Mouse (Mus musculus) forebrain, postnatal 0 days (tissue): ENCODE measurements at regions not wholly inside any gene's neighbourhood (a gene's known extent, or its start where the extent isn't known, plus 50 kb on each side); places are given as distances from the start of the nearest gene placed in this dataset.
"Not testable (repeated sequence)": the region's sequence is repeated elsewhere in the genome, so short reads cannot be mapped to it uniquely, and the experiment has no call there.

ENCODE experiments used
- ATAC-seq: fragments of 200-750 bp; cut with Nextera tagmentation; 2 replicates; pipeline ENCODE4 v1.8.0; 2017; ENCODE audit warnings: mild to moderate bottlenecking, moderate library complexity
- DNase-seq: peaks from one replicate; pipeline ENCODE4 v3.0.0-alpha.2; 2015
- H3K27ac ChIP-seq: fragments of 300-500 bp; sonication (generic); 2 replicates; pipeline ENCODE4 v1.5.1; 2014; ENCODE audit warnings: low read depth, mild to moderate bottlenecking, antibody characterized with exemption, low read length, moderate library complexity, mixed read lengths
- H3K27me3 ChIP-seq: fragments of 300-500 bp; sonication (generic); 2 replicates; pipeline ENCODE4 v1.6.1; 2014; ENCODE audit warnings: mild to moderate bottlenecking, low read length, mixed read lengths; ENCODE audit not compliant: insufficient read depth
- H3K36me3 ChIP-seq: fragments of 300-500 bp; sonication (generic); 2 replicates; pipeline ENCODE4 v1.6.1; 2014; ENCODE audit warnings: mild to moderate bottlenecking, moderate library complexity; ENCODE audit not compliant: insufficient read depth
- H3K4me1 ChIP-seq: fragments of 300-500 bp; sonication (generic); 2 replicates; pipeline ENCODE4 v1.6.1; 2014; ENCODE audit warnings: antibody characterized with exemption; ENCODE audit not compliant: insufficient read depth
- H3K4me2 ChIP-seq: fragments of 300-500 bp; sonication (generic); 2 replicates; pipeline ENCODE4 v1.6.1; 2014; ENCODE audit warnings: low read depth, mild to moderate bottlenecking, moderate library complexity
- H3K4me3 ChIP-seq: fragments of 300-500 bp; sonication (generic); 2 replicates; pipeline ENCODE4 v1.5.1; 2014; ENCODE audit warnings: low read depth, low read length, mixed read lengths
- H3K9ac ChIP-seq: fragments of 300-500 bp; sonication (generic); 2 replicates; pipeline ENCODE4 v1.6.1; 2014; ENCODE audit warnings: mild to moderate bottlenecking
- H3K9me3 ChIP-seq: fragments of 300-500 bp; sonication (generic); 2 replicates; pipeline ENCODE4 v1.6.1; 2016; ENCODE audit warnings: low read length
- CTCF ChIP-seq: sonication (generic); IDR thresholded peaks from 2 replicates; pipeline ENCODE4 v1.5.1; 2016; ENCODE audit warnings: antibody characterized with exemption, control low read depth, low read depth
- whole genome bisulfite sequencing: fragments of 180-500 bp; shearing (Covaris S2); extraction: QIAGEN DNeasy Blood & Tissue Kit; methylation state at CpG from one replicate; pipeline ENCODE4 v1.1.7; 2014; 5-methylcytosine and 5-hydroxymethylcytosine counted together

DNA sequence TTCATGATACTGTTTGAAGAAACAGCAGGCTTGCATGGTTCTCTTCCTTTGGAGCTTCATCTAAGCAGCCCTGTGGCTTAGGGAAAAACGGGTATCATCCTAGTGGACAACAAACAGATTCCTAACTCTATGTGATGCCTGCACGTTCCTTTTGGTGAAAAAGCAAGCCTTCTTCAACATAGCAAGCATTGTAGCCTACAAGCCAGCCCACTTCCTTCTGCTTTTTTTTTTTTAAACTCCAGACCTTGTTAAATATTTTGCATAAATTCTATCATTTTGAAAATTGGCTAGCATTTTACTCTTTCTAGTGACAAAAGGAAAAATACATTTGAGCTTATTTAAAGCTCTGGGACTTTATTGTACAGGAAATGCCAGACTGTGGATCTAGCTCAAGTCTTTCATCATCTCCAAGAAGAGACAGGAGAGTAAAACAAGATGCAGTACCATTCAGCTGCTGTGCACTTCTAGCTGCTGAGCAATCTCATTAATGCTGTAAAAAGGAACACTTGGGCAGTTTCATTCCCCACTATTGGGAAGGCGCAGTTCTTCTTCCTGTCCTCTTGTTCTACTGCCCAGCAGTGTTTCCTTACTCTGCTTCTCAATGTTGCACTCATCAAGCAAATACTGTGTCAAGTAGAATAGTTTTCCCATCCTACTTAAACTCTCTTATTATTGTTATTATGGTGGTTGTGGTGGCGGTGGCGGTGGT lies 86.5 kb upstream of the Prlr start:
- TF ChIP-seq CTCF, result no peak
- no peak overlapping the region for H3K4me2 ChIP-seq
- H3K27ac ChIP-seq, result no peak overlapping the region
- ATAC-seq (no peak), DNase-seq (no peak)
- no peaks in the 10 kb centered on the region for H3K9me3 ChIP-seq
- WGBS, result 89% methylated on average over 5 of the region's 5 CpGs
- no peaks in the 10 kb centered on the region for H3K4me1 ChIP-seq
- H3K9ac ChIP-seq, result no peak overlapping the region
- no peaks in the 10 kb centered on the region for H3K36me3 ChIP-seq
- no peak overlapping the region for H3K4me3 ChIP-seq
- H3K27me3 ChIP-seq, result no peaks in the 10 kb centered on the region

DNA sequence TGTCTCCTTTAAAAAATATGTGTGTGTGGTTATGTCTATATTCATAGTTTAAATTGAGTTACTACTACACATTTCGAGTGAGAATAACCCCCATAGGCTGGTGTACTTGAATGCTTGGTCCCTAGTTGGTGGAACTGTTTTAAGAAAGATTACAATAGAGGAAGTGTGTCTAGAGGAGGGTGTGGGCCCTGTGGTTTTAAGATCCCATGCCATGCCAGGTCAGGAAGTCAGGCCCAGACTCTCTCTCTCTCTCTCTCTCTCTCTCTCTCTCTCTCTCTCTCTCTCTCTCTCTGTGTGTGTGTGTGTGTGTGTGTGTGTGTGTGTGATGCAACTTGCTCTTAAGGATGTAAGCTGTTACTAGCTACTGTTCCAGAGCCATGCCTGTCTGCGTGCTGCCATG lies 73.7 kb upstream of the Prlr start:
- Histone ChIP-seq H3K36me3 (no peaks in the 10 kb centered on the region), H3K4me2 (no peak overlapping the region), H3K4me3 (no peak overlapping the region), H3K9ac (no peak overlapping the region), H3K4me1 (no peaks in the 10 kb centered on the region), H3K9me3 (no peaks in the 10 kb centered on the region), H3K27ac (no peak overlapping the region), H3K27me3 (no peaks in the 10 kb centered on the region)
- DNase-seq (no peak), ATAC-seq (no peak)
- 87% methylated on average over 2 of the region's 2 CpGs for WGBS
- TF ChIP-seq CTCF, result no peak

DNA sequence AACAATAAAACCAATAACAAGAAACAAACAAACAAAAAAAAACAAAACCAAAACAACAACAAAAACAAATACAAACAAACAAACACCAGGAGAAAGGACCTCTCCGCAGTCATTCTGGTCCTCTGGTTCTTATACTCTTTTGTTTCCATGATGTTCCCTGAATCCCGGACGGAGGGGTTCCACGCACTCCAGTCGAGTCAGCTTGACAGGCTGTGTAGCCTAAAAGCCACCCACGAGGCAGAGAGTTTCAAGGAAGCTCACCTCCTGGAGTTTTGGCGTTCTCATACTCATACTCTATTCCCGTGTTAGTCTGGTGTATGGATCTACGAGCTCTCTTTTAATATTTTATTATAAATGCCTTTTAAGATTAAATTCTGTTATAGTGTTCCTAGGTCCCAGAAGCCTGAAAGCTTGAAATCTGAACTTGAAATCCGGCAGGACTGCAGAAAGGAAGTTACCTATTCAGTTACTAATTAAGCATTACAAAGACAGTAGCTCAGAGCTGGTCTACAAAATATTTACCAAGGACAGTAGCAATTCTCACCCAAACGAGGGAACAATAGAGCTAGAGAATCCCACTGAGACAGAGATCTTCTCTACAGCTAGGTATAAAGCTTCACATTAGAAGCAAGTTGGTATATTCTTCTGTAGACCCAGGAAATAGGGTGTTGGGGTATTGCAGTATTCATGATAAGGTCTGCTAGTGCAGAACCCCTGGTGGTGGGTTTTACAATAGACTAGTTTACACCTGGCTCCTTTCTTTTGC lies 71.6 kb upstream of the Prlr start:
- not testable (repeated sequence) for H3K4me3 ChIP-seq, H3K27me3 ChIP-seq, H3K4me2 ChIP-seq, H3K9me3 ChIP-seq, ATAC-seq, DNase-seq, H3K4me1 ChIP-seq, H3K36me3 ChIP-seq, H3K27ac ChIP-seq, H3K9ac ChIP-seq
- WGBS, result 64% methylated on average over 11 of the region's 11 CpGs

DNA sequence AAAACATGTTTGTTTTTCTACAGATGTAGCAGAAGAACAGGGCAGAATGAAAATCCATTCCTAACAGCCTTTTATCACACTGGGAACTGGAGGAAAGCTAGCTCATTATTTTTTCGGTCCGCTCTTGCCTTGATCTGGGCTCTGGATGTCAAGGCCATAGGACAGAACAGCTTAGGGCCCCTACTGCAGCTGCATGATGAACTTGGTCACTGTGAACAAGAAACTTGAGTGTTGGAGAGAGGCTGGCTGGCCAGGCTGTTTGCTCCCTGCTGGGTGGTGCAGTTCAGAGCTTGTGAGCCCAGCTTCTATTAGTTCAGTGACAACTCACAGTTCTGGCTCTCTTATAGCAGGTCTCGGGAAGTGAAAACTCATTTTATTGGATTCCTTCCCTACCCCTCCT lies 70.2 kb upstream of the Prlr start:
- no peak for DNase-seq
- ATAC-seq, result no peak
- Histone ChIP-seq H3K4me2 (no peak overlapping the region), H3K27ac (no peak overlapping the region), H3K9me3 (no peaks in the 10 kb centered on the region), H3K4me1 (no peaks in the 10 kb centered on the region), H3K4me3 (no peak overlapping the region), H3K9ac (no peak overlapping the region), H3K27me3 (no peaks in the 10 kb centered on the region), H3K36me3 (no peaks in the 10 kb centered on the region)
- no peak for TF ChIP-seq CTCF
- 82% methylated on average over 3 of the region's 3 CpGs for WGBS
